Mouse (Mus musculus): ENCODE measurements around the gene Gm21731.
"Not testable (repeated sequence)": the region's sequence is repeated elsewhere in the genome, so short reads cannot be mapped to it uniquely, and the experiment has no call there.

Gm21731 gene

GRCm38 (mm10) chr13:120238811-120239210, at the start of gene Gm21731:
Gm21731 (plus strand) TSS chr13:120239111.
- DNase-seq: not testable (repeated sequence)

- DNase-seq: not testable (repeated sequence)
These were observed 42.6 kb upstream of the Gm21731 start for GRCm38 (mm10) chr13:120196189-120196821.

GRCm38 (mm10) chr13:120215847-120216246, 23.1 kb upstream of the Gm21731 start, which contains the start of gene Gm21762:
Gm21762 (minus strand) TSS chr13:120215947.
- DNase-seq: not testable (repeated sequence)

GRCm38 (mm10) chr13:120220922-120221321, 18.0 kb upstream of the Gm21731 start:
- not testable (repeated sequence) for DNase-seq

GRCm38 (mm10) chr13:120223012-120223659, 15.8 kb upstream of the Gm21731 start:
- DNase-seq: not testable (repeated sequence)

GRCm38 (mm10) chr13:120231798-120232197, 7.1 kb upstream of the Gm21731 start:
- peak; percentile 42 for DNase-seq

- peak; percentile 39 for DNase-seq
These were observed 6.4 kb upstream of the Gm21731 start for GRCm38 (mm10) chr13:120232447-120233049.

GRCm38 (mm10) chr13:120251208-120251924, 12.5 kb downstream of the Gm21731 start:
- DNase-seq: not testable (repeated sequence)

- not testable (repeated sequence) for DNase-seq
These were observed 20.1 kb downstream of the Gm21731 start for GRCm38 (mm10) chr13:120258817-120259658.

GRCm38 (mm10) chr13:120259718-120260117, 20.8 kb downstream of the Gm21731 start:
- DNase-seq: peak; percentile 83

- not testable (repeated sequence) for DNase-seq
These were observed 24.0 kb downstream of the Gm21731 start, which contains the start of gene AF067061 for GRCm38 (mm10) chr13:120262870-120263269. AF067061 (plus strand) TSS chr13:120263114.

- peak; percentile 21 for DNase-seq
These were observed 38.9 kb downstream of the Gm21731 start for GRCm38 (mm10) chr13:120277837-120278236.

GRCm38 (mm10) chr13:120278784-120279183, 39.9 kb downstream of the Gm21731 start:
- no peak for DNase-seq

All from heart, adult 11 months (tissue).